Mouse (Mus musculus) CH12.LX (cell line): Measurements from ENCODE around the gene Cfap61. TPM values are rescaled to one million over a fixed set of nuclear protein-coding genes. Genes with fewer than 3 reads are reported as not detected.

Experiments used
- DNase-seq: peaks from one replicate; pipeline ENCODE4 v3.0.0-alpha.2; 2013; ENCODE audit errors: extremely low read depth
- H3K27ac ChIP-seq: 2 replicates; pipeline ENCODE4 v1.5.1; 2012; ENCODE audit warnings: low read depth, mild to moderate bottlenecking, control low read depth, moderate library complexity; ENCODE audit not compliant: insufficient read depth
- H3K27me3 ChIP-seq: replicated peaks from 2 replicates; pipeline ENCODE3; 2012; ENCODE audit warnings: inconsistent platforms
- H3K36me3 ChIP-seq, 2 experiments: replicated peaks in 1 of 2; 2 replicates each; pipeline versions ENCODE3 to v1.6.1; 2012; ENCODE audit warnings: inconsistent platforms in 1 of 2, low read length in 1 of 2, mild to moderate bottlenecking in 1 of 2, mixed read lengths in 1 of 2, moderate library complexity in 1 of 2; ENCODE audit not compliant: control insufficient read depth in 1 of 2, insufficient read depth in 1 of 2
- H3K4me1 ChIP-seq, 2 experiments: 2 replicates each; pipeline ENCODE4 v1.6.1; 2012; ENCODE audit warnings: inconsistent platforms in 1 of 2, moderate library complexity in 1 of 2; ENCODE audit not compliant: insufficient read depth in 2 of 2, control insufficient read depth in 1 of 2
- H3K4me2 ChIP-seq: 2 replicates; pipeline ENCODE4 v1.6.1; 2012; ENCODE audit warnings: low read depth, mild to moderate bottlenecking, control low read depth; ENCODE audit not compliant: poor library complexity, insufficient read depth, severe bottlenecking
- H3K4me3 ChIP-seq, 3 experiments: fragments of 150-350 bp in 1 of 3; sonication (generic) in 1 of 3; replicated peaks in 1 of 3; 2 replicates each; pipeline versions ENCODE3 to v1.5.1; 2011 to 2012; ENCODE audit warnings: low read depth in 2 of 3, low read length in 2 of 3, mild to moderate bottlenecking in 2 of 3, moderate library complexity in 2 of 3, control low read depth in 1 of 3, improper control_type of control experiment in 1 of 3, inconsistent platforms in 1 of 3, mixed read lengths in 1 of 3; ENCODE audit not compliant: poor library complexity in 1 of 3
- H3K79me2 ChIP-seq: replicated peaks from 2 replicates; pipeline ENCODE4 v1.6.1; 2012; ENCODE audit warnings: mild to moderate bottlenecking, moderate library complexity; ENCODE audit not compliant: control insufficient read depth, poor library complexity, insufficient read depth, severe bottlenecking; ENCODE audit errors: extremely low read depth
- H3K9ac ChIP-seq: 2 replicates; pipeline ENCODE4 v1.6.1; 2012; ENCODE audit warnings: low read depth, mild to moderate bottlenecking, control low read depth, moderate library complexity; ENCODE audit not compliant: insufficient read depth
- H3K9me3 ChIP-seq: replicated peaks from 2 replicates; pipeline ENCODE3; 2012; ENCODE audit warnings: low read length, inconsistent platforms, mixed read lengths
- BHLHE40 ChIP-seq: IDR thresholded peaks from 2 replicates; pipeline ENCODE4 v1.6.1; 2011; ENCODE audit warnings: mild to moderate bottlenecking, low read depth, low read length, improper control_type of control experiment
- CHD1 ChIP-seq: IDR thresholded peaks from 2 replicates; pipeline ENCODE4 v1.6.1; 2012; ENCODE audit warnings: low read depth, low read length, improper control_type of control experiment, inconsistent platforms
- CTCF ChIP-seq, 2 experiments: IDR thresholded peaks in 1 of 2; conservative IDR thresholded peaks in 1 of 2; 2 replicates each; pipeline ENCODE4 v1.5.1; 2011 to 2012; ENCODE audit warnings: low read depth in 2 of 2, low read length in 2 of 2, improper control_type of control experiment in 1 of 2, inconsistent platforms in 1 of 2, mild to moderate bottlenecking in 1 of 2, moderate library complexity in 1 of 2
- E2F4 ChIP-seq: IDR thresholded peaks from 2 replicates; pipeline ENCODE4 v1.6.1; 2011; ENCODE audit warnings: low read depth, low read length, improper control_type of control experiment; ENCODE audit not compliant: insufficient replicate concordance
- ELF1 ChIP-seq: IDR thresholded peaks from 2 replicates; pipeline ENCODE4 v1.6.1; 2014; ENCODE audit warnings: low read depth, mild to moderate bottlenecking, inconsistent platforms, low read length, improper control_type of control experiment
- EP300 ChIP-seq: IDR thresholded peaks from 2 replicates; pipeline ENCODE4 v1.6.1; 2011; ENCODE audit warnings: low read length, improper control_type of control experiment
- ETS1 ChIP-seq: conservative IDR thresholded peaks from 2 replicates; pipeline ENCODE4 v1.6.1; 2012; ENCODE audit warnings: low read depth, mild to moderate bottlenecking, inconsistent platforms, low read length, improper control_type of control experiment, moderate library complexity
- JUND ChIP-seq: conservative IDR thresholded peaks from 2 replicates; pipeline ENCODE4 v1.6.1; 2011; ENCODE audit warnings: low read depth, low read length, improper control_type of control experiment
- MAFK ChIP-seq: IDR thresholded peaks from 2 replicates; pipeline ENCODE4 v1.6.1; 2011; ENCODE audit warnings: low read length, improper control_type of control experiment; ENCODE audit not compliant: insufficient replicate concordance
- MAX ChIP-seq: IDR thresholded peaks from 2 replicates; pipeline ENCODE4 v1.6.1; 2011; ENCODE audit warnings: low read length, improper control_type of control experiment
- MAZ ChIP-seq: IDR thresholded peaks from 2 replicates; pipeline ENCODE4 v1.6.1; 2012; ENCODE audit warnings: low read depth, mild to moderate bottlenecking, inconsistent platforms, low read length, improper control_type of control experiment, moderate library complexity
- MXI1 ChIP-seq: IDR thresholded peaks from 2 replicates; pipeline ENCODE4 v1.6.1; 2011; ENCODE audit warnings: mild to moderate bottlenecking, low read depth, low read length, improper control_type of control experiment
- MYC ChIP-seq: IDR thresholded peaks from 2 replicates; pipeline ENCODE4 v1.6.1; 2011; ENCODE audit warnings: low read depth, mild to moderate bottlenecking, improper control_type of control experiment, low read length
- NELFE ChIP-seq: IDR thresholded peaks from 2 replicates; pipeline ENCODE4 v1.6.1; 2011; ENCODE audit warnings: low read depth, low read length, improper control_type of control experiment
- NRF1 ChIP-seq: IDR thresholded peaks from 2 replicates; pipeline ENCODE4 v1.6.1; 2014; ENCODE audit warnings: low read depth, mild to moderate bottlenecking, inconsistent platforms, low read length, improper control_type of control experiment, moderate library complexity
- PAX5 ChIP-seq: IDR thresholded peaks from 2 replicates; pipeline ENCODE4 v1.6.1; 2012; ENCODE audit warnings: low read length, inconsistent platforms, mixed read lengths
- POLR2A ChIP-seq: IDR thresholded peaks from 2 replicates; pipeline ENCODE4 v1.6.1; 2011; ENCODE audit warnings: low read depth, mild to moderate bottlenecking, improper control_type of control experiment, low read length
- POLR2AphosphoS2 ChIP-seq: IDR thresholded peaks from 2 replicates; pipeline ENCODE4 v1.6.1; 2011; ENCODE audit warnings: low read depth, low read length, improper control_type of control experiment
- RAD21 ChIP-seq: IDR thresholded peaks from 2 replicates; pipeline ENCODE4 v1.6.1; 2011; ENCODE audit warnings: low read depth, mild to moderate bottlenecking, low read length, improper control_type of control experiment, moderate library complexity
- RCOR1 ChIP-seq: conservative IDR thresholded peaks from 2 replicates; pipeline ENCODE4 v1.6.1; 2012; ENCODE audit warnings: low read depth, mild to moderate bottlenecking, inconsistent platforms, low read length, improper control_type of control experiment
- SMC3 ChIP-seq: IDR thresholded peaks from 2 replicates; pipeline ENCODE4 v1.6.1; 2011; ENCODE audit warnings: low read depth, low read length, improper control_type of control experiment
- TBP ChIP-seq: conservative IDR thresholded peaks from 2 replicates; pipeline ENCODE4 v1.6.1; 2011; ENCODE audit warnings: low read depth, low read length, improper control_type of control experiment
- TCF12 ChIP-seq: IDR thresholded peaks from 2 replicates; pipeline ENCODE4 v1.6.1; 2014; ENCODE audit warnings: low read depth, mild to moderate bottlenecking, inconsistent platforms, low read length, improper control_type of control experiment
- UBTF ChIP-seq: IDR thresholded peaks from 2 replicates; pipeline ENCODE4 v1.6.1; 2012; ENCODE audit warnings: low read depth, mild to moderate bottlenecking, inconsistent platforms, low read length, improper control_type of control experiment, moderate library complexity
- ZC3H11A ChIP-seq: IDR thresholded peaks from 2 replicates; pipeline ENCODE4 v1.6.1; 2012; ENCODE audit warnings: low read depth, mild to moderate bottlenecking, inconsistent platforms, low read length, improper control_type of control experiment
- ZKSCAN1 ChIP-seq: IDR thresholded peaks from 2 replicates; pipeline ENCODE4 v1.6.1; 2012; ENCODE audit warnings: low read depth, inconsistent platforms, low read length, improper control_type of control experiment, borderline replicate concordance
- ZMIZ1 ChIP-seq: IDR thresholded peaks from 2 replicates; pipeline ENCODE4 v1.6.1; 2012; ENCODE audit warnings: low read depth, mild to moderate bottlenecking, inconsistent platforms, low read length, improper control_type of control experiment
- ZNF384 ChIP-seq: IDR thresholded peaks from 2 replicates; pipeline ENCODE4 v1.6.1; 2012; ENCODE audit warnings: low read depth, low read length, improper control_type of control experiment, inconsistent platforms
- dilution Hi-C: fragments of 300-500 bp; cut with MboI; formaldehyde crosslinking; loops from 2 replicates; pipeline ENCODE4 v1.14.3; 2020; ENCODE audit warnings: low sequenced_read_pairs; ENCODE audit not compliant: extremely low pct_unique_long_range_greater_than_20kb, extremely low pct_ligation_motif_present
- in situ Hi-C: fragments of 300-500 bp; cut with MboI; formaldehyde crosslinking; loops from 3 replicates; pipeline ENCODE4 v1.14.3; 2019; ENCODE audit warnings: low sequenced_read_pairs, low pct_ligation_motif_present, low pct_unique_long_range_greater_than_20kb, mixed read lengths
- polyA plus RNA-seq: library from polyadenylated mRNA; unstranded; fragments of >175 nt; gene quantifications from 2 replicates; pipeline ENCODE4 v1.2.1, GENCODE M21; 2012; ENCODE audit warnings: low read depth; ENCODE audit not compliant: insufficient read length
- total RNA-seq, 2 experiments: library from RNA; depleted of rRNA; stranded (reverse); fragments of 300-350 nt in 1 of 2; fragments of >200 nt in 1 of 2; gene quantifications; 2 replicates each; pipeline ENCODE4 v1.2.3; 2012 to 2014

The Cfap61 gene
- total and polyA plus RNA-seq, 3 experiments, result 0.34 TPM; not detected in 2

DNA sequence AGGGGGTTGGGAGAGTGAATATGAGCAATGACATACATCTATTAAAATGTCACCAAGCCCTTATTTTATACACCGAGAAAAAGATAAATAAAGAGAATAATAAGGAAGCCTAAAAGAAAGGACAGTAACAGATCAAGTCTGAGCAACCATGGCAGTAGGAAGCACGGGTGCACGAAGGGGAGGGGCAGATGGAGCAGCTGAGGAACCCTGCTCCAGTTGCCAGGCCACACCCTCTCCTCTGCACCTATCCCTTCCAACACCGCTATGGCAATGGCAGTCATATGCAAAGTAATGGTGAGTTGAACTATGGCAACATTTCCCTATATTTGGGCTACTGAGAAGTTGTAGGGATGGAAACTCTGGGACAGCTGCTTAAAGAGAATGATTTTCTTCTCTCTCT is 132.8 kb downstream of the Cfap61 start:
- Histone ChIP-seq H3K4me1 (peaks cover 2 to 3% of the 10 kb centered on the region in 2 experiments; a peak in 1 of 4 replicates), H3K4me2 (peak overlapping the region; percentile 36), H3K4me3 (no peak overlapping the region), H3K9ac (no peak overlapping the region), H3K27me3 (no peaks in the 10 kb centered on the region), H3K36me3 (no peaks in the 10 kb centered on the region), H3K27ac (no peak overlapping the region), H3K9me3 (no peaks in the 10 kb centered on the region), H3K79me2 (no peaks in the 10 kb centered on the region)
- no peak for DNase-seq
- dilution Hi-C loops, result no loop called here
- in situ Hi-C loops, result no loop called here
- TF ChIP-seq CHD1 (no peak), ELF1 (no peak)

DNA sequence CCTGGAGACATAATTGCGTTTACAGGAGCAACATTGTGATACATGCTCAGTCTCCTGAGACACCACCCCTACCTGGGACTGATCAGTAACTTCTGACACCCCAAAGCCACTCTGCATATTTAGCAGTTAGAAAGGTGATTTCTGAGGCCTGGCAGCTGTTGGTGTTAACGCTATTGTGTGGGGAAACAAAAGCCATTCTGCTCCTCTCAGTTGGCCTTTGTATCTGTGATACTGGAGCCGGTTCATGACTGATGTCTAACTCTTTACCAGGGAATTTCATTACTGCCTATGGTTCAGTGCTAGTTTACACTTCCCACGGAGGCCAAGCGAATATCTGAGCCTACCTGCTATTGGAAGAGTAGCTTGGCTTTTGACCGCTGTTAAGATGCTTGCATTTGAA is 138.7 kb downstream of the Cfap61 start:
- H3K36me3 ChIP-seq, result no peaks in the 10 kb centered on the region
- TF ChIP-seq ZNF384, result no peak
- TF ChIP-seq EP300, result no peak
- no peak for TF ChIP-seq JUND
- no peak for TF ChIP-seq NELFE
- TF ChIP-seq MAX, result no peak
- H3K27me3 ChIP-seq, result no peaks in the 10 kb centered on the region
- in situ Hi-C loops, result no loop called here
- no peaks in the 10 kb centered on the region for H3K79me2 ChIP-seq
- H3K9ac ChIP-seq, result no peak overlapping the region
- no peak overlapping the region for H3K27ac ChIP-seq
- peaks cover 3% of the 10 kb centered on the region in 2 experiments for H3K4me1 ChIP-seq
- H3K4me2 ChIP-seq, result no peak overlapping the region
- H3K4me3 ChIP-seq, result no peak overlapping the region
- dilution Hi-C loops, result no loop called here
- H3K9me3 ChIP-seq, result no peaks in the 10 kb centered on the region
- no peak for DNase-seq

DNA sequence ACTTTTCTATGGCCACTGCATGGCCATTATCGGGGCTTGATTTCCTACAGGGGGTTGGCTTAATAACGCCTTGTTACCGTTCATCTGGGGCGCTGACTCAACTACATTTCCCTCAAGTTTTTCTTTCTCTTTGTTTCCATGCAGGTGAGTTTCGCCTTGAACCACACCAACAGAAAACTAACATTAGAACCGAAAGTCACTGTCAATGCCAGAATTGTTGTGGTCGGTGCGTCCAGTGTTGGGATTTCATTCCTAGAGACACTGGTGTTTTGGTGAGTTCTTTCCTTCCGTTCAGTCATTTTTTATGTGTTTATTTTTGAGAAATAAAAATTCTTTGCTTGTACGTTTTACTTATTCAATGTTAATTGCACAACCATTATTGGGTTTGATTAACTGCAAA is 142.5 kb downstream of the Cfap61 start:
- in situ Hi-C loops (no loop called here), dilution Hi-C loops (no loop called here)
- TF ChIP-seq ZKSCAN1 (no peak), CHD1 (no peak), BHLHE40 (peak; percentile 64), MAFK (peak; percentile 68), MYC (no peak), POLR2A (no peak), E2F4 (no peak), CTCF (conservative IDR thresholded peaks at IDR 0.05 in 1 of 2, IDR thresholded peaks at IDR 0.05 in 1 of 2; ENCODE audit: low read depth in 2 of 2, low read length in 2 of 2) (no peak), MXI1 (no peak), EP300 (peak; percentile 86), RAD21 (no peak), TBP (no peak), SMC3 (no peak), ZNF384 (peak; percentile 65), ZC3H11A (no peak), TCF12 (peak; percentile 74), UBTF (no peak), PAX5 (no peak), ZMIZ1 (no peak), MAX (no peak), POLR2AphosphoS2 (no peak), RCOR1 (peak; percentile 67; the same call in 1 of the 2 replicates), MAZ (no peak), NRF1 (no peak), ETS1 (peak; percentile 57)

More for the DNA sequence above, 142.5 kb downstream of the Cfap61 start:
- H3K4me3 ChIP-seq, result no peak overlapping the region
- no peaks in the 10 kb centered on the region for H3K36me3 ChIP-seq
- H3K79me2 ChIP-seq, result no peaks in the 10 kb centered on the region
- peak overlapping the region; percentile 64 for H3K4me2 ChIP-seq
- H3K9me3 ChIP-seq, result no peaks in the 10 kb centered on the region
- DNase-seq, result peak; percentile 32
- peaks cover 3% of the 10 kb centered on the region in 2 experiments; a peak in 3 of 4 replicates for H3K4me1 ChIP-seq
- no peaks in the 10 kb centered on the region for H3K27me3 ChIP-seq
- H3K27ac ChIP-seq, result no peak overlapping the region
- no peak overlapping the region for H3K9ac ChIP-seq
